Mouse (Mus musculus) small intestine, adult 10 weeks (tissue): ENCODE measurements around the gene Acrv1. TPM values are rescaled to one million over a fixed set of nuclear protein-coding genes. Genes with fewer than 3 reads are reported as not detected.

Experiments
- polyA plus RNA-seq: library from polyadenylated mRNA; stranded (reverse); fragments of 350-450 nt; fragmentation: Illumina TruSeq; extraction: RNeasy Lipid Tissue Mini Kit (QIAGEN cat#74804); gene quantifications from one replicate; pipeline ENCODE4 v1.2.3, GENCODE M21; 2014; ENCODE audit warnings: low replicate concordance

Gene Acrv1
- not detected for polyA plus RNA-seq

GRCm38 (mm10) chr9:36692920-36693319 is at the start of gene Acrv1:
TSS of gene Acrv1 (plus strand) at chr9:36693220.

GRCm38 (mm10) chr9:36643276-36643675 is 49.7 kb upstream of the Acrv1 start, which contains the start of gene A630095E13Rik:
TSS of gene A630095E13Rik (minus strand) at chr9:36643376.

GRCm38 (mm10) chr9:36727034-36727755 is 34.2 kb downstream of the Acrv1 start, which contains the start of gene Chek1:
TSS of gene Chek1 (minus strand) at chr9:36727065.

Other genes with a start within 250 kb of the Acrv1 start
- not detected for gene Gm9513, start 217.6 kb upstream of the Acrv1 start, polyA plus RNA-seq
- gene Gm5615, start 151.3 kb upstream of the Acrv1 start, polyA plus RNA-seq: not detected
- not detected for gene Gm17689, start 110.6 kb upstream of the Acrv1 start, polyA plus RNA-seq
- gene A630095E13Rik, start 49.8 kb upstream of the Acrv1 start, polyA plus RNA-seq: not detected
- gene Chek1, start 33.8 kb downstream of the Acrv1 start, polyA plus RNA-seq: 23.4 TPM
- gene Stt3a, start 74.5 kb downstream of the Acrv1 start, polyA plus RNA-seq: 277 TPM
- 168 TPM for gene Ei24, start 104.2 kb downstream of the Acrv1 start, polyA plus RNA-seq
- 1.9 TPM for gene Fez1, start 128.6 kb downstream of the Acrv1 start, polyA plus RNA-seq